Mouse (Mus musculus): Measurements from ENCODE around the gene Atp2b2. TPM values are rescaled to one million over a fixed set of nuclear protein-coding genes. Genes with fewer than 3 reads are reported as not detected.

Atp2b2 gene
- polyA plus RNA-seq, 2 experiments, result 0.55 to 0.91 TPM

- DNase-seq (ENCODE audit: low read depth in 3 of 3, low spot score in 3 of 3) (no peak), ATAC-seq (ENCODE audit: insufficient read depth) (no peak)
- Histone ChIP-seq H3K27me3 (ENCODE audit: control insufficient read depth, insufficient read depth, low read length) (no peaks in the 10 kb centered on the region), H3K36me3 (replicated peaks; ENCODE audit: control insufficient read depth, insufficient read depth, low read depth) (no peaks in the 10 kb centered on the region), H3K4me1 (replicated peaks; ENCODE audit: control insufficient read depth in 2 of 2, insufficient read depth in 2 of 2, low read length in 1 of 2) (no peaks in the 10 kb centered on the region), H3K9ac (replicated peaks) (no peak overlapping the region), H3K9me3 (ENCODE audit: control insufficient read depth, low read length) (no peaks in the 10 kb centered on the region), H3K4me2 (ENCODE audit: low read depth) (no peak overlapping the region), H3K27ac (no peak overlapping the region), H3K4me3 (ENCODE audit: insufficient read depth in 1 of 2, low read depth in 2 of 2, low read length in 2 of 2) (no peak overlapping the region)
- TF ChIP-seq EP300 (IDR thresholded peaks at IDR 0.05; ENCODE audit: low read depth), result no peak
- no peak for TF ChIP-seq CTCF (IDR thresholded peaks at IDR 0.05; ENCODE audit: low read depth)
- WGBS (ENCODE audit: insufficient replicate concordance), result 53% methylated on average over 12 of the region's 12 CpGs
These were observed 100.1 kb downstream of the Atp2b2 start for GRCm38 (mm10) chr6:113942355-113942754.

- no peak overlapping the region for H3K27ac ChIP-seq
- no peaks in the 10 kb centered on the region for H3K36me3 ChIP-seq (replicated peaks; ENCODE audit: control insufficient read depth, insufficient read depth, low read depth)
- no peaks in the 10 kb centered on the region for H3K4me1 ChIP-seq (replicated peaks; ENCODE audit: control insufficient read depth in 2 of 2, insufficient read depth in 2 of 2, low read length in 1 of 2)
- H3K27me3 ChIP-seq (ENCODE audit: control insufficient read depth, insufficient read depth, low read length), result no peaks in the 10 kb centered on the region
- no peak overlapping the region for H3K4me3 ChIP-seq (ENCODE audit: insufficient read depth in 1 of 2, low read depth in 2 of 2, low read length in 2 of 2)
- DNase-seq (ENCODE audit: low read depth in 3 of 3, low spot score in 3 of 3) (no peak), ATAC-seq (ENCODE audit: insufficient read depth) (no peak)
- H3K4me2 ChIP-seq (ENCODE audit: low read depth), result no peak overlapping the region
- TF ChIP-seq CTCF (IDR thresholded peaks at IDR 0.05; ENCODE audit: low read depth), result no peak
- TF ChIP-seq EP300 (IDR thresholded peaks at IDR 0.05; ENCODE audit: low read depth), result no peak
- H3K9me3 ChIP-seq (ENCODE audit: control insufficient read depth, low read length), result no peaks in the 10 kb centered on the region
- 53% methylated on average over 5 of the region's 5 CpGs for WGBS (ENCODE audit: insufficient replicate concordance)
- no peak overlapping the region for H3K9ac ChIP-seq (replicated peaks)
These were observed 101.1 kb downstream of the Atp2b2 start for GRCm38 (mm10) chr6:113941324-113941723.

- TF ChIP-seq EP300 (IDR thresholded peaks at IDR 0.05; ENCODE audit: low read depth) (no peak), CTCF (IDR thresholded peaks at IDR 0.05; ENCODE audit: low read depth) (no peak)
- H3K36me3 ChIP-seq (replicated peaks; ENCODE audit: control insufficient read depth, insufficient read depth, low read depth), result no peaks in the 10 kb centered on the region
- no peak overlapping the region for H3K27ac ChIP-seq
- H3K9ac ChIP-seq (replicated peaks), result no peak overlapping the region
- DNase-seq (ENCODE audit: low read depth in 3 of 3, low spot score in 3 of 3), result no peak
- no peak overlapping the region for H3K4me2 ChIP-seq (ENCODE audit: low read depth)
- H3K4me1 ChIP-seq (replicated peaks; ENCODE audit: control insufficient read depth in 2 of 2, insufficient read depth in 2 of 2, low read length in 1 of 2), result no peaks in the 10 kb centered on the region
- 68% methylated on average over 8 of the region's 8 CpGs for WGBS (ENCODE audit: insufficient replicate concordance)
- H3K27me3 ChIP-seq (ENCODE audit: control insufficient read depth, insufficient read depth, low read length), result no peaks in the 10 kb centered on the region
- H3K4me3 ChIP-seq (ENCODE audit: insufficient read depth in 1 of 2, low read depth in 2 of 2, low read length in 2 of 2), result no peak overlapping the region
- no peaks in the 10 kb centered on the region for H3K9me3 ChIP-seq (ENCODE audit: control insufficient read depth, low read length)
- no peak for ATAC-seq (ENCODE audit: insufficient read depth)
These were observed 103.0 kb downstream of the Atp2b2 start for GRCm38 (mm10) chr6:113939442-113939841.

GRCm38 (mm10) chr6:113936811-113937508, 105.5 kb downstream of the Atp2b2 start:
- ATAC-seq (ENCODE audit: insufficient read depth) (no peak), DNase-seq (ENCODE audit: low read depth in 3 of 3, low spot score in 3 of 3) (no peak)
- TF ChIP-seq CTCF (IDR thresholded peaks at IDR 0.05; ENCODE audit: low read depth) (no peak), EP300 (IDR thresholded peaks at IDR 0.05; ENCODE audit: low read depth) (no peak)
- H3K27ac ChIP-seq, result no peak overlapping the region
- H3K4me2 ChIP-seq (ENCODE audit: low read depth), result no peak overlapping the region
- no peaks in the 10 kb centered on the region for H3K9me3 ChIP-seq (ENCODE audit: control insufficient read depth, low read length)
- H3K4me1 ChIP-seq (replicated peaks; ENCODE audit: control insufficient read depth in 2 of 2, insufficient read depth in 2 of 2, low read length in 1 of 2), result no peaks in the 10 kb centered on the region
- H3K36me3 ChIP-seq (replicated peaks; ENCODE audit: control insufficient read depth, insufficient read depth, low read depth), result no peaks in the 10 kb centered on the region
- no peak overlapping the region for H3K4me3 ChIP-seq (ENCODE audit: insufficient read depth in 1 of 2, low read depth in 2 of 2, low read length in 2 of 2)
- no peaks in the 10 kb centered on the region for H3K27me3 ChIP-seq (ENCODE audit: control insufficient read depth, insufficient read depth, low read length)
- H3K9ac ChIP-seq (replicated peaks), result no peak overlapping the region
- WGBS (ENCODE audit: insufficient replicate concordance), result 26% methylated on average over 6 of the region's 6 CpGs

- Histone ChIP-seq H3K4me3 (ENCODE audit: insufficient read depth in 1 of 2, low read depth in 2 of 2, low read length in 2 of 2) (no peak overlapping the region), H3K9me3 (ENCODE audit: control insufficient read depth, low read length) (no peaks in the 10 kb centered on the region), H3K36me3 (replicated peaks; ENCODE audit: control insufficient read depth, insufficient read depth, low read depth) (no peaks in the 10 kb centered on the region), H3K27ac (no peak overlapping the region), H3K4me1 (replicated peaks; ENCODE audit: control insufficient read depth in 2 of 2, insufficient read depth in 2 of 2, low read length in 1 of 2) (no peaks in the 10 kb centered on the region), H3K4me2 (ENCODE audit: low read depth) (no peak overlapping the region), H3K27me3 (ENCODE audit: control insufficient read depth, insufficient read depth, low read length) (no peaks in the 10 kb centered on the region), H3K9ac (replicated peaks) (no peak overlapping the region)
- 44% methylated on average over 8 of the region's 8 CpGs for WGBS (ENCODE audit: insufficient replicate concordance)
- no peak for DNase-seq (ENCODE audit: low read depth in 3 of 3, low spot score in 3 of 3)
- no peak for ATAC-seq (ENCODE audit: insufficient read depth)
- TF ChIP-seq EP300 (IDR thresholded peaks at IDR 0.05; ENCODE audit: low read depth), result no peak
- TF ChIP-seq CTCF (IDR thresholded peaks at IDR 0.05; ENCODE audit: low read depth), result no peak
These were observed 106.3 kb downstream of the Atp2b2 start for GRCm38 (mm10) chr6:113936111-113936510.

All from liver, embryonic 14.5 days (tissue).